Mouse (Mus musculus): ENCODE measurements around the gene Wdr37. TPM values are rescaled to one million over a fixed set of nuclear protein-coding genes. Genes with fewer than 3 reads are reported as not detected.
"Not testable (repeated sequence)": the region's sequence is repeated elsewhere in the genome, so short reads cannot be mapped to it uniquely, and the experiment has no call there.

Wdr37 gene
- polyA plus RNA-seq, 1 experiment, result 6.5 TPM

GRCm38 (mm10) chr13:8885445-8886184, 13.9 kb upstream of the Wdr37 start, which contains the start of gene Idi1:
TSS of gene Idi1 (plus strand) at chr13:8885501.
- no peaks in the 10 kb centered on the region for H3K27me3 ChIP-seq (ENCODE audit: control insufficient read depth, insufficient read depth, insufficient read length)
- H3K4me2 ChIP-seq (ENCODE audit: low read depth), result peak within 1 kb of the TSS; percentile 96
- TF ChIP-seq POLR2A (IDR thresholded peaks at IDR 0.05; ENCODE audit: insufficient read length, low read depth), result peak; percentile 66
- TF ChIP-seq MYOG (IDR thresholded peaks at IDR 0.05; ENCODE audit: control insufficient read depth in 1 of 3, insufficient read depth in 1 of 3, insufficient read length in 2 of 3, low read depth in 2 of 3), result no peak
- TF ChIP-seq E2F4 (IDR thresholded peaks at IDR 0.05; ENCODE audit: insufficient read depth), result peak; percentile 46
- TF ChIP-seq CEBPB (IDR thresholded peaks at IDR 0.05; ENCODE audit: insufficient read depth, poor library complexity, severe bottlenecking), result no peak
- TF ChIP-seq TCF3 (IDR thresholded peaks at IDR 0.05; ENCODE audit: insufficient read length, low read depth), result no peak
- TF ChIP-seq SRF (IDR thresholded peaks at IDR 0.05; ENCODE audit: control insufficient read depth, insufficient read length, low read depth), result peak; percentile 81
- TF ChIP-seq POLR2AphosphoS2 (IDR thresholded peaks at IDR 0.05; ENCODE audit: insufficient read length, low read depth), result peak; percentile 64
- no peak for TF ChIP-seq USF1 (IDR thresholded peaks at IDR 0.05; ENCODE audit: low read depth)
- H3K79me2 ChIP-seq (ENCODE audit: control insufficient read depth, insufficient read depth), result peaks cover 31% of the 10 kb centered on the region
- H3ac ChIP-seq (ENCODE audit: control insufficient read depth, insufficient read length), result peak within 1 kb of the TSS; percentile 56
- peak within 1 kb of the TSS; percentile 79 for H3K4me3 ChIP-seq
- H3K36me3 ChIP-seq (ENCODE audit: control insufficient read depth, insufficient read depth), result peaks cover 15% of the 10 kb centered on the region

DNA sequence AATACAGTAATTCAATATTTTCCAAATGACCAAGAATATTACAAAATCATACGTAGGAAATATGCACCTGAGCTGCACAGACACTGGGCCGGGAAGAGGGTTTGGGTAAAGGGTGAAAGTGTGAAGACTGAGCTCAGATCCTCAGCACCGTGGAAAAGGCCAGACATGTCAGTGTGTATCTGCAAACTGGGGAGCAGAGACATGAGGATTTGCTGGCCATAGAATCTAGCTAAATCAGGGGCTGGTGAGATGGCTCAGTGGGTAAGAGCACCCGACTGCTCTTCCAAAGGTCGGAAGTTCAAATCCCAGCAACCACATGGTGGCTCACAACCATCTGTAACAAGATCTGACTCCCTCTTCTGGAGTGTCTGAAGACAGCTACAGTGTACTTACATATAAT, 12.2 kb upstream of the Wdr37 start:
- H3K4me3 ChIP-seq; H3ac ChIP-seq (ENCODE audit: control insufficient read depth, insufficient read length); H3K36me3 ChIP-seq (ENCODE audit: control insufficient read depth, insufficient read depth); H3K27me3 ChIP-seq (ENCODE audit: control insufficient read depth, insufficient read depth, insufficient read length); H3K4me2 ChIP-seq (ENCODE audit: low read depth): not testable (repeated sequence)
- H3K79me2 ChIP-seq (ENCODE audit: control insufficient read depth, insufficient read depth), result peaks cover 31% of the 10 kb centered on the region

- Histone ChIP-seq H3K4me3 (no peak overlapping the region), H3K4me2 (ENCODE audit: low read depth) (no peak overlapping the region), H3K36me3 (ENCODE audit: control insufficient read depth, insufficient read depth) (no peaks in the 10 kb centered on the region), H3K79me2 (ENCODE audit: control insufficient read depth, insufficient read depth) (peaks cover 9% of the 10 kb centered on the region), H3K27me3 (ENCODE audit: control insufficient read depth, insufficient read depth, insufficient read length) (no peaks in the 10 kb centered on the region), H3ac (ENCODE audit: control insufficient read depth, insufficient read length) (no peak overlapping the region)
- TF ChIP-seq USF1 (IDR thresholded peaks at IDR 0.05; ENCODE audit: low read depth), result no peak
- TF ChIP-seq MYOD1 (IDR thresholded peaks at IDR 0.05; ENCODE audit: control insufficient read depth in 1 of 3, insufficient read length in 2 of 3, low read depth in 2 of 3), result no peak
- no peak for TF ChIP-seq REST (IDR thresholded peaks at IDR 0.05; ENCODE audit: insufficient read depth, insufficient read length)
- no peak for TF ChIP-seq SRF (IDR thresholded peaks at IDR 0.05; ENCODE audit: control insufficient read depth, insufficient read length, low read depth)
- TF ChIP-seq TCF3 (IDR thresholded peaks at IDR 0.05; ENCODE audit: insufficient read length, low read depth), result no peak
- no peak for TF ChIP-seq POLR2AphosphoS2 (IDR thresholded peaks at IDR 0.05; ENCODE audit: insufficient read length, low read depth)
- TF ChIP-seq MYOG (IDR thresholded peaks at IDR 0.05; ENCODE audit: control insufficient read depth in 1 of 3, insufficient read depth in 1 of 3, insufficient read length in 2 of 3, low read depth in 2 of 3), result no peak
- TF ChIP-seq MAX (IDR thresholded peaks at IDR 0.05; ENCODE audit: low read depth), result no peak
- no peak for TF ChIP-seq CEBPB (IDR thresholded peaks at IDR 0.05; ENCODE audit: insufficient read depth, poor library complexity, severe bottlenecking)
- TF ChIP-seq POLR2A (IDR thresholded peaks at IDR 0.05; ENCODE audit: insufficient read length, low read depth), result no peak
- no peak for TF ChIP-seq E2F4 (IDR thresholded peaks at IDR 0.05; ENCODE audit: insufficient read depth)
- TF ChIP-seq TCF12 (IDR thresholded peaks at IDR 0.05; ENCODE audit: insufficient read depth, poor library complexity, severe bottlenecking), result no peak
These were observed 9.9 kb upstream of the Wdr37 start for GRCm38 (mm10) chr13:8881611-8882010.

- H3K36me3 ChIP-seq (ENCODE audit: control insufficient read depth, insufficient read depth), result no peaks in the 10 kb centered on the region
- no peaks in the 10 kb centered on the region for H3K27me3 ChIP-seq (ENCODE audit: control insufficient read depth, insufficient read depth, insufficient read length)
- no peak for TF ChIP-seq TCF12 (IDR thresholded peaks at IDR 0.05; ENCODE audit: insufficient read depth, poor library complexity, severe bottlenecking)
- TF ChIP-seq MYOD1 (IDR thresholded peaks at IDR 0.05; ENCODE audit: control insufficient read depth in 1 of 3, insufficient read length in 2 of 3, low read depth in 2 of 3), result no peak
- no peak for TF ChIP-seq USF1 (IDR thresholded peaks at IDR 0.05; ENCODE audit: low read depth)
- no peak for TF ChIP-seq CEBPB (IDR thresholded peaks at IDR 0.05; ENCODE audit: insufficient read depth, poor library complexity, severe bottlenecking)
- no peak overlapping the region for H3K4me2 ChIP-seq (ENCODE audit: low read depth)
- H3K4me3 ChIP-seq, result no peak overlapping the region
- peaks cover 20% of the 10 kb centered on the region for H3K79me2 ChIP-seq (ENCODE audit: control insufficient read depth, insufficient read depth)
- H3ac ChIP-seq (ENCODE audit: control insufficient read depth, insufficient read length), result no peak overlapping the region
These were observed 2.1 kb upstream of the Wdr37 start for GRCm38 (mm10) chr13:8873776-8874175.

GRCm38 (mm10) chr13:8870510-8871313, 997 bp downstream of the Wdr37 start:
- H3K4me3 ChIP-seq, result peak overlapping the region; percentile 99
- peak overlapping the region; percentile 71 for H3K4me2 ChIP-seq (ENCODE audit: low read depth)
- peak overlapping the region; percentile 19 for H3ac ChIP-seq (ENCODE audit: control insufficient read depth, insufficient read length)
- no peak for TF ChIP-seq E2F4 (IDR thresholded peaks at IDR 0.05; ENCODE audit: insufficient read depth)
- TF ChIP-seq MYOG (IDR thresholded peaks at IDR 0.05; ENCODE audit: control insufficient read depth in 1 of 3, insufficient read depth in 1 of 3, insufficient read length in 2 of 3, low read depth in 2 of 3), result peak in 2 of 3 experiments; percentile 32 to 59
- TF ChIP-seq MAX (IDR thresholded peaks at IDR 0.05; ENCODE audit: low read depth), result no peak
- no peak for TF ChIP-seq TCF3 (IDR thresholded peaks at IDR 0.05; ENCODE audit: insufficient read length, low read depth)
- TF ChIP-seq POLR2A (IDR thresholded peaks at IDR 0.05; ENCODE audit: insufficient read length, low read depth), result peak; percentile 70
- peak; percentile 54 for TF ChIP-seq POLR2AphosphoS2 (IDR thresholded peaks at IDR 0.05; ENCODE audit: insufficient read length, low read depth)
- no peak for TF ChIP-seq REST (IDR thresholded peaks at IDR 0.05; ENCODE audit: insufficient read depth, insufficient read length)
- TF ChIP-seq TCF12 (IDR thresholded peaks at IDR 0.05; ENCODE audit: insufficient read depth, poor library complexity, severe bottlenecking), result no peak
- TF ChIP-seq MYOD1 (IDR thresholded peaks at IDR 0.05; ENCODE audit: control insufficient read depth in 1 of 3, insufficient read length in 2 of 3, low read depth in 2 of 3), result peak in 2 of 3 experiments; percentile 29 to 67
- no peak for TF ChIP-seq SRF (IDR thresholded peaks at IDR 0.05; ENCODE audit: control insufficient read depth, insufficient read length, low read depth)
- no peak for TF ChIP-seq USF1 (IDR thresholded peaks at IDR 0.05; ENCODE audit: low read depth)
- no peak for TF ChIP-seq CEBPB (IDR thresholded peaks at IDR 0.05; ENCODE audit: insufficient read depth, poor library complexity, severe bottlenecking)
- no peaks in the 10 kb centered on the region for H3K27me3 ChIP-seq (ENCODE audit: control insufficient read depth, insufficient read depth, insufficient read length)
- no peaks in the 10 kb centered on the region for H3K36me3 ChIP-seq (ENCODE audit: control insufficient read depth, insufficient read depth)
- H3K79me2 ChIP-seq (ENCODE audit: control insufficient read depth, insufficient read depth), result peaks cover 50% of the 10 kb centered on the region
